Mouse (Mus musculus) cerebellum, adult (tissue): ENCODE measurements around the gene Lce3b.

Source experiments
- ATAC-seq: cut with Nextera tagmentation; 2 replicates; pipeline ENCODE4 v1.9.2; 2017; ENCODE audit warnings: mild to moderate bottlenecking, moderate library complexity, mixed read lengths; ENCODE audit not compliant: insufficient number of reproducible peaks, low FRiP score, low TSS enrichment

Gene Lce3b

DNA sequence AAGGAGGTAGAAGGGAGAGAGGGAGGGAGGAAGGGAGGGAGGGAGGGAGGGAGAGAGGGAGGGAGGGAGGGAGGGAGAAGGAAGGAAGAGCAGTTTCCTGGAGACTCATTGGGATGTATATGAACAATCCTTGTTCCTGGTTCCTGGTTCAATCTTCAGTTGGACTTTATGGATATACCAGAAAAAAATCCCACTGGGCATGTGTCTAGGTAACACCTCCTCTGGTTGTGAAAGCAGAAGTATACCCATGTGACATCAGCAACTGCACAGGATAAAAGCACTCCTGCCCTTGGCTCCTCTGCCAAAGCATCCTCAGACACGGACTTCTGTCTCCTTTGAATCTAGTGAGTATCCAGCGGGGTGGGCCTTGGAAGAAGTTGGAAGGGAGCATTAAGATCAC lies at the start of gene Lce3b:
Gene Lce3b, plus strand, starts transcription at position 301 of the 400 bp plus-strand sequence.
- no peak for ATAC-seq

DNA sequence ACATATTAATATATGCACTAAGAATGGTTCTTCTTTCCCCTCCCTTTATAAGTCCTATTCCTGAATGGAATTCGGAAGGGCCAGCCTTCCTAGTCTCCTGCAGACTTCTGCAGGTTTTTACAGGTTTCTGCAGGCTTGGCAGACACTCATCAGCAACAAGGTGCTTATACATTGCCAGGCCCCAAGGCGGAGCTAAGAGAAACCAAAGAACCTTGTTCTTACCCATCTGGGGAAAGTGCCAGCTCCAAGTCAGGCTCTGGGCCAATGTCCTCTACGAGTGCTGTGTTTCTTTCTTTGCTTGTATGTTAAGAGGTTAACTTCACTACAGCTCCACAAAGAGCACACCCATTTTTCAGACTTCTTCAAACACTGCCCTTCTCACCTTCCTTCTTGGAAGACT lies 38.7 kb upstream of the Lce3b start:
- ATAC-seq, result no peak

- no peak for ATAC-seq
Measured at GRCm38 (mm10) chr3:92894489-92894888, 38.3 kb upstream of the Lce3b start.

- ATAC-seq, result no peak
Measured at GRCm38 (mm10) chr3:92902992-92903391, 29.8 kb upstream of the Lce3b start.

- no peak for ATAC-seq
Measured at GRCm38 (mm10) chr3:92903640-92904039, 29.1 kb upstream of the Lce3b start.

- ATAC-seq, result no peak
Measured at GRCm38 (mm10) chr3:92905182-92905581, 27.6 kb upstream of the Lce3b start.

GRCm38 (mm10) chr3:92907571-92907970 lies 25.2 kb upstream of the Lce3b start:
- ATAC-seq, result no peak

DNA sequence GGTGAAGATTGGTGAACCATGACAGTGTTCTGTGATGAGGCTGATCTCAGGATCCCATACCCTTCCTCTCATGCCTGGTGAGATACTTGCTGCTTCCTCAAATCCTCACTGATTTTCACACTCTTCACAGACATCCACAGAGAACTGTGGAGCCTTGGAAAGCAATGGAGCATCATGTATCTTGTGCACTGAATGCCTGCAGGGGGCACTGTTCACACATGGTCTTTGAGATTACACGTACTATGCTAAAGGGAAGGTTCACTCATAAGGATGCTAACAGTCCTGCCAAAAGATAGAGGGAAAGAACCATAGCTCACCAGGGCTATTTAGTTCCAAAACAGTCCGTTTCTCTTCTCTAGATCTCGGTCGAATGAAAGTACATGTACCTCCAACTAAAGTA lies 12.4 kb upstream of the Lce3b start:
- no peak for ATAC-seq

DNA sequence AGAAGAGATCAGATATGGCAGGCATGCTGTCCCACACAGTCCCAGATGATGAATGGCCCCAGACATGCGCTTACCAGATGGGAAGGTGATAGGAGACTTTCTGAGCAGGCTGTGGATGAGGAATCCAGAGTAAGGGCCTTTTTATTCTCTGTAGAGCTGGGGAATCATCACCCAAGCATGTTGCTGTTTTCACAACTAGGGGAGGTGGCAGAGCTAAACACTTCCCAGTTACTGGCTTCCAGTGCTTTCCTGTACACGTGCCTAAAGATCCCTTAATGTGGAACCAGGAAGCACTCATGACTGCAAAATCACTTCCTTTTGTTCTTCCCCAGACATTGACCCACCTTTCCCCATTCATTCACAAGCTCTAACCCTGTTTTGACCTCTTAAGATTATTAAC lies 6.6 kb upstream of the Lce3b start, which contains the start of gene Lce3a:
Gene Lce3a, minus strand, starts transcription at position 101 of the 400 bp plus-strand sequence.
- ATAC-seq, result no peak

GRCm38 (mm10) chr3:92944186-92944585 lies 11.4 kb downstream of the Lce3b start, which contains the start of gene Lce3c:
Lce3c (plus strand) TSS chr3:92944486.
- ATAC-seq, result no peak

GRCm38 (mm10) chr3:92957090-92957489 lies 24.3 kb downstream of the Lce3b start, which contains the start of gene Lce3d:
Lce3d (plus strand) TSS chr3:92957390.
- ATAC-seq, result no peak

GRCm38 (mm10) chr3:92966761-92967160 lies 34.0 kb downstream of the Lce3b start, which contains the start of gene Lce3e:
Lce3e (plus strand) TSS chr3:92967061.
- no peak for ATAC-seq

DNA sequence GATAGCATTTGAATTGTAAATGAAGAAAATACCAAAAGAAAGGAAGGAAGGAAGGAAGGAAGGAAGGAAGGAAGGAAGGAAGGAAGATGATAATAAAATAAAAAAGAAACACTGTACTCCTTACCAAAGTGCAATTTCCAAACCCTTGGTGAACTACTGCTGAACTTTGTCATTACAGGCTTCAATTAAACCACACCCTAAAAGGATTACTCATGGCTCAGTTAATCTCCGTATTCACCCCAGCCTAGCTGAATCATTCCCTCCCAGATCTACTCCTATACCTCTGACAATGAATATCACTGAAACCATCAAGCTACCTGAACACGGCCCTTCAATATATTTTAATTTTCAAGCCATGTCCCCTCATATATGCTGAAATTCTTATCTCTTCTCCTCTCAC lies 45.7 kb downstream of the Lce3b start:
- ATAC-seq, result no peak
